In genomic region chr7:116033371-116034241, GRCm38 (mm10) we compare ENCODE assay signal across 8 mouse cellular contexts. TPM values are rescaled to one million over a fixed set of nuclear protein-coding genes. Genes with fewer than 3 reads are reported as not detected.
A peak's percentile ranks its signal among the peaks of the same experiment; 100 is the strongest.
DNase-seq lines count a peak whose midpoint lies in the region; ATAC-seq and TF ChIP-seq lines count a peak whose summit lies in the region.

No protein-coding gene starts in this region.

- peak; percentile 58 for ATAC-seq in heart, embryonic 12.5 days (ENCODE audit: insufficient number of reproducible peaks, low FRiP score)
- peak; percentile 14; the same call in 1 of the 2 replicates for ATAC-seq in liver, postnatal 0 days
- peak; percentile 56; the same call in 1 of the 2 replicates for ATAC-seq in neural tube, embryonic 15.5 days (ENCODE audit: low FRiP score)

- peak overlapping the region; percentile 70 for H3K9ac ChIP-seq in heart, embryonic 12.5 days
- H3K9ac ChIP-seq in liver, postnatal 0 days (replicated peaks): peak overlapping the region; percentile 54
- peak overlapping the region; percentile 45 for H3K9ac ChIP-seq in neural tube, embryonic 15.5 days (replicated peaks)

- peak overlapping the region; percentile 93 for H3K27ac ChIP-seq in heart, embryonic 12.5 days (ENCODE audit: poor library complexity, severe bottlenecking)
- H3K27ac ChIP-seq in liver, postnatal 0 days (ENCODE audit: low read depth): no peak overlapping the region
- H3K27ac ChIP-seq in neural tube, embryonic 15.5 days (replicated peaks): peak overlapping the region; percentile 76

- H3K9me3 ChIP-seq in erythroblast, embryonic 14.5 days (ENCODE audit: control insufficient read depth, low read length): peaks cover 24% of the 10 kb centered on the region; the same call in 1 of the 2 replicates
- H3K9me3 ChIP-seq in heart, embryonic 12.5 days (replicated peaks): no peaks in the 10 kb centered on the region
- no peaks in the 10 kb centered on the region for H3K9me3 ChIP-seq in liver, postnatal 0 days (ENCODE audit: low read length)
- no peaks in the 10 kb centered on the region for H3K9me3 ChIP-seq in neural tube, embryonic 15.5 days (replicated peaks)

- H3K4me2 ChIP-seq in heart, embryonic 12.5 days: peak overlapping the region; percentile 91
- peak overlapping the region; percentile 99 for H3K4me2 ChIP-seq in liver, postnatal 0 days (ENCODE audit: low read depth, low read length)
- peak overlapping the region; percentile 100 for H3K4me2 ChIP-seq in neural tube, embryonic 15.5 days

- TF ChIP-seq CTCF in liver, postnatal 0 days (IDR thresholded peaks at IDR 0.05; ENCODE audit: low read depth): no peak

- H3K36me3 ChIP-seq in erythroblast, embryonic 14.5 days (ENCODE audit: control insufficient read depth): no peaks in the 10 kb centered on the region
- H3K36me3 ChIP-seq in heart, embryonic 12.5 days: no peaks in the 10 kb centered on the region
- no peaks in the 10 kb centered on the region for H3K36me3 ChIP-seq in liver, postnatal 0 days (replicated peaks; ENCODE audit: insufficient read depth, low read length)
- H3K36me3 ChIP-seq in neural tube, embryonic 15.5 days: no peaks in the 10 kb centered on the region

- H3K4me1 ChIP-seq in erythroblast, embryonic 14.5 days (ENCODE audit: control insufficient read depth): peaks cover 44% of the 10 kb centered on the region
- H3K4me1 ChIP-seq in heart, embryonic 12.5 days (replicated peaks): peaks cover 29% of the 10 kb centered on the region
- H3K4me1 ChIP-seq in liver, postnatal 0 days (ENCODE audit: insufficient read depth): peaks cover 32% of the 10 kb centered on the region
- peaks cover 52% of the 10 kb centered on the region for H3K4me1 ChIP-seq in neural tube, embryonic 15.5 days

- TF ChIP-seq EP300 in liver, postnatal 0 days (IDR thresholded peaks at IDR 0.05; ENCODE audit: low read depth): no peak

- peaks cover 99% of the 10 kb centered on the region for H3K27me3 ChIP-seq in erythroblast, embryonic 14.5 days (ENCODE audit: control insufficient read depth)
- peaks cover 23% of the 10 kb centered on the region for H3K27me3 ChIP-seq in heart, embryonic 12.5 days (replicated peaks)
- H3K27me3 ChIP-seq in liver, postnatal 0 days (ENCODE audit: insufficient read depth, low read length): peaks cover 78% of the 10 kb centered on the region
- peaks cover 45% of the 10 kb centered on the region for H3K27me3 ChIP-seq in neural tube, embryonic 15.5 days (replicated peaks)

- WGBS in heart, embryonic 12.5 days: under 1% methylated on average over 54 of the region's 54 CpGs
- WGBS in liver, postnatal 0 days (ENCODE audit: insufficient replicate concordance): 2% methylated on average over 49 of the region's 54 CpGs
- under 1% methylated on average over 54 of the region's 54 CpGs for WGBS in neural tube, embryonic 15.5 days

- DNase-seq in urinary bladder, adult 18-20 months (ENCODE audit: low spot score in 2 of 2): peak; percentile 24 to 69
- DNase-seq in urinary bladder, postnatal 10 days (ENCODE audit: low spot score): no peak
- DNase-seq in kidney, adult 9 months: peak; percentile 58
- peak; percentile 58 for DNase-seq in liver, postnatal 0 days
- DNase-seq in urinary bladder, postnatal 36 days (ENCODE audit: low spot score in 2 of 2): peak; percentile 34 to 42

- H3K4me3 ChIP-seq in erythroblast, embryonic 14.5 days (replicated peaks): peak overlapping the region; percentile 79
- peak overlapping the region; percentile 71 for H3K4me3 ChIP-seq in heart, embryonic 12.5 days
- peak overlapping the region; percentile 66 for H3K4me3 ChIP-seq in liver, postnatal 0 days (ENCODE audit: low read depth, low read length)
- peak overlapping the region; percentile 49 for H3K4me3 ChIP-seq in neural tube, embryonic 15.5 days (replicated peaks)

RNA-seq across cellular contexts. Expression of gene Sox6, which starts 5.0 kb away (rescaled TPM):
- 3.3 and 3.7 TPM in 2 replicates for polyA plus RNA-seq in erythroblast, embryonic 14.5 days (2012)
- polyA plus RNA-seq in heart, embryonic 12.5 days (2016; fragmentation: Nextera tagmentation; extraction: Ambion mirVana): 32.5 and 33.2 TPM in 2 replicates
- 44.4 and 46.2 TPM in 2 replicates for polyA plus RNA-seq in liver, postnatal 0 days (2015; fragmentation: Nextera tagmentation; extraction: Ambion mirVana)
- 25.5 and 38.0 TPM in 2 replicates for polyA plus RNA-seq in neural tube, embryonic 15.5 days (2015; fragmentation: Nextera tagmentation; extraction: Ambion mirVana)

RNA-seq across cellular contexts. Expression of gene 1110004F10Rik, which starts 5.6 kb away (rescaled TPM):
- polyA plus RNA-seq in erythroblast, embryonic 14.5 days (2012): 4.2 and 5.1 TPM in 2 replicates
- polyA plus RNA-seq in heart, embryonic 12.5 days (2016; fragmentation: Nextera tagmentation; extraction: Ambion mirVana): 173 and 190 TPM in 2 replicates
- polyA plus RNA-seq in liver, postnatal 0 days (2015; fragmentation: Nextera tagmentation; extraction: Ambion mirVana): 89.4 and 93.1 TPM in 2 replicates
- 287 and 295 TPM in 2 replicates for polyA plus RNA-seq in neural tube, embryonic 15.5 days (2015; fragmentation: Nextera tagmentation; extraction: Ambion mirVana)

RNA-seq across cellular contexts. Expression of gene Gm4353, which starts 50.8 kb away (rescaled TPM):
- 0.03 and 0.33 TPM in 2 replicates for polyA plus RNA-seq in erythroblast, embryonic 14.5 days (2012)
- 0.79 TPM in 1 of 2 replicates, not detected in the other for polyA plus RNA-seq in heart, embryonic 12.5 days (2016; fragmentation: Nextera tagmentation; extraction: Ambion mirVana)
- polyA plus RNA-seq in liver, postnatal 0 days (2015; fragmentation: Nextera tagmentation; extraction: Ambion mirVana): 0.13 and 0.14 TPM in 2 replicates
- 0.89 and 1.7 TPM in 2 replicates for polyA plus RNA-seq in neural tube, embryonic 15.5 days (2015; fragmentation: Nextera tagmentation; extraction: Ambion mirVana)

Comparison
In these comparisons a context has a peak if more than half of its experiments do, and no peak if none do; other contexts are left out.
1. RNA of gene 1110004F10Rik, which starts 5.6 kb away (polyA plus RNA-seq): 287 to 295 TPM in neural tube, embryonic 15.5 days, 173 to 190 TPM in heart, embryonic 12.5 days and 89.4 to 93.1 TPM in liver, postnatal 0 days; 4.2 to 5.1 TPM in erythroblast, embryonic 14.5 days; every median in the first group is over 10 times any median in the second.
2. Peak in every context shown above with its lines, with median percentiles within 50 percentile points of each other: H3K4me3 ChIP-seq, ATAC-seq, H3K4me2 ChIP-seq and H3K9ac ChIP-seq.